Mouse (Mus musculus) limb, embryonic 12.5 days (tissue): ENCODE data around the gene Tubb4b. TPM values are rescaled to one million over a fixed set of nuclear protein-coding genes. Genes with fewer than 3 reads are reported as not detected.

ENCODE experiments used
- ATAC-seq: fragments of 200-750 bp; cut with Nextera tagmentation; 2 replicates; pipeline ENCODE4 v1.8.0; 2017; ENCODE audit warnings: low read depth, moderate TSS enrichment; ENCODE audit not compliant: insufficient number of reproducible peaks, insufficient read depth, low FRiP score, low TSS enrichment
- H3K27ac ChIP-seq: fragments of 300-500 bp; sonication (generic); 2 replicates; pipeline ENCODE4 v1.5.1; 2016; ENCODE audit warnings: mild to moderate bottlenecking, moderate library complexity
- H3K27me3 ChIP-seq: fragments of 300-500 bp; sonication (generic); 2 replicates; pipeline ENCODE4 v1.6.1; 2016; ENCODE audit warnings: mild to moderate bottlenecking, moderate library complexity
- H3K36me3 ChIP-seq: fragments of 300-500 bp; sonication (generic); 2 replicates; pipeline ENCODE4 v1.6.1; 2016; ENCODE audit warnings: mild to moderate bottlenecking, moderate library complexity
- H3K4me1 ChIP-seq: fragments of 300-500 bp; sonication (generic); replicated peaks from 2 replicates; pipeline ENCODE4 v1.6.1; 2016
- H3K4me2 ChIP-seq: fragments of 300-500 bp; sonication (generic); 2 replicates; pipeline ENCODE4 v1.6.1; 2016; ENCODE audit warnings: mild to moderate bottlenecking, moderate library complexity
- H3K4me3 ChIP-seq: fragments of 300-500 bp; sonication (generic); replicated peaks from 2 replicates; pipeline ENCODE4 v1.5.1; 2016; ENCODE audit warnings: mild to moderate bottlenecking
- H3K9ac ChIP-seq: fragments of 300-500 bp; sonication (generic); replicated peaks from 2 replicates; pipeline ENCODE4 v1.6.1; 2016; ENCODE audit warnings: mild to moderate bottlenecking, moderate library complexity
- H3K9me3 ChIP-seq: fragments of 300-500 bp; sonication (generic); 2 replicates; pipeline ENCODE4 v1.6.1; 2016; ENCODE audit warnings: mild to moderate bottlenecking, moderate library complexity
- WGBS: fragments of 180-500 bp; shearing (Covaris S2); methylation state at CpG from one replicate; pipeline ENCODE4 v1.1.7; 2016; 5-methylcytosine and 5-hydroxymethylcytosine counted together
- polyA plus RNA-seq: library from polyadenylated mRNA; unstranded; fragments of >200 nt; fragmentation: Nextera tagmentation; extraction: Ambion mirVana; gene quantifications from 2 replicates; pipeline ENCODE4 v1.2.1, GENCODE M21; 2016

Tubb4b gene
- polyA plus RNA-seq, 1 experiment from 2014 or later = 489 TPM

DNA sequence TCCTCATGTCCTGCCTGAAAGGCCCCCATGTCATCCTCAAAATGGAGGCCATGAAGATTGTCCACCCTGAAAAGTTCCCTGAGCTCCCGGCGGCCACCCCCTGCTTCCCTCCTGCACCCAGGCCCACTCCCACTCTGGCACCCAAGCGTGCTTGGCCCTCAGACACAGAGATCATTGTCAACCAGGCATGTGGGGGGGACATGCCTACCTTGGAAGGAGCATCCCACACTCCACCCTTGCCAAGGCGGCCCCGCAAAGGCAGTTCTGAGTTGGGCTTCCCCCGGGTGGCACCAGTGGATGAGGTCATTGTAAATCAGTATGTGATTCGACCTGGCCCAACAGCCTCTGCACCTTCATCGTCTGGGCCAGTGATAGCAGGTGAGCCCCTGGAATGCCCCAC lies 18.8 kb upstream of the Tubb4b start:
- Histone ChIP-seq H3K27ac (no peak overlapping the region), H3K4me2 (no peak overlapping the region), H3K9me3 (no peaks in the 10 kb centered on the region), H3K4me3 (no peak overlapping the region), H3K27me3 (peaks cover 48% of the 10 kb centered on the region), H3K4me1 (peaks cover 24% of the 10 kb centered on the region), H3K36me3 (peaks cover 29% of the 10 kb centered on the region; the same call in 1 of the 2 replicates), H3K9ac (no peak overlapping the region)
- ATAC-seq = no peak
- 78% methylated on average over 8 of the region's 8 CpGs for WGBS

DNA sequence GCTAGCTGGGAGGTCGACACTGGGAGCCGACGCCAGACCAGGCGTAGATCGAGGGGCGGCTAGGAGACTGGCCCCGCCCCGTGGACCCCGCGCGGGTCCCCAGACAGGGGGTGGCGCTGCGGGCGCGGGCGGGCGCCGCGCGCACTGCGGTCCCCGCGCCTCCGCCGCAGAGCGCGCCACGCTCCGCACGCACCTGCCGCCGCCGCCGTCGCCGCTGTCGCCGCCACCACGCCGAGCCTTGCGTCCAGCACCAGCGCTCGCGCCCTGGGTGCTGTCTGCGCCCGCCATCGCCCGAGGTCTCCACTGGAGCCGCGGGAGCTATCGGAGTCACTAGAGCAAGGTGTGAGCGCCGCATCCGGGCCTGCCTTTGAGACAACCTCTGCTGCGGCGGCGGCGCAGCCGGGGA lies 17.6 kb upstream of the Tubb4b start, which contains the start of the genes Rnf208 and Cysrt1:
Gene Rnf208 (plus strand): TSS at position 155 of the 406 bp plus-strand sequence.
Gene Cysrt1 (minus strand): TSS at position 352 of the 406 bp plus-strand sequence.
- Histone ChIP-seq H3K36me3 (peaks cover 17% of the 10 kb centered on the region; the same call in 1 of the 2 replicates), H3K9ac (peak within 1 kb of the TSS; percentile 67), H3K27ac (no peak within 1 kb of the TSS), H3K27me3 (peaks cover 56% of the 10 kb centered on the region), H3K4me1 (peaks cover 24% of the 10 kb centered on the region), H3K9me3 (no peaks in the 10 kb centered on the region), H3K4me3 (peak within 1 kb of the TSS; percentile 56), H3K4me2 (peak within 1 kb of the TSS; percentile 96)
- no peak for ATAC-seq
- WGBS = 0% methylated on average over 57 of the region's 59 CpGs

DNA sequence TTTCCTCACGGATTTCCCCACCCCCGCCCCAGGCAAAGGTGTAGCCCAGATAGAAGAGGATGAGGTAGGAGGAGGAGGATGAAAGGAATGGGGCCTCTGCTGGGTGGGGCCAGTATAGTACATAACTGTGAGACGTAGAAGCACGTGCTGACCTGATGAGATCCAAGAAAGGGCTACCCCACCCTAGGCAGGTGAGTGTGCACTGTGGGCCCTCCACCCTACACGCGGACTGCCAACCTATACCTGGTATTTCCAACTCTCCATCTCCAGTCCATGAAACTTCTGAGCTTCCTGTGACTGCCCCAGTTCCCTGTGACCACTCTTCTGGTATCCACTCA lies 16.9 kb upstream of the Tubb4b start:
- 14% methylated on average over 6 of the region's 6 CpGs for WGBS
- Histone ChIP-seq H3K4me1 (peaks cover 24% of the 10 kb centered on the region), H3K27ac (no peak overlapping the region), H3K4me3 (peak overlapping the region; percentile 56), H3K9me3 (no peaks in the 10 kb centered on the region), H3K9ac (0 out of 2 replicates have a peak overlapping the region, but pooled peaks have one; percentile 67), H3K4me2 (peak overlapping the region; percentile 96), H3K27me3 (peaks cover 59% of the 10 kb centered on the region), H3K36me3 (peaks cover 14% of the 10 kb centered on the region; the same call in 1 of the 2 replicates)
- peak; percentile 28; the same call in 1 of the 2 replicates for ATAC-seq

DNA sequence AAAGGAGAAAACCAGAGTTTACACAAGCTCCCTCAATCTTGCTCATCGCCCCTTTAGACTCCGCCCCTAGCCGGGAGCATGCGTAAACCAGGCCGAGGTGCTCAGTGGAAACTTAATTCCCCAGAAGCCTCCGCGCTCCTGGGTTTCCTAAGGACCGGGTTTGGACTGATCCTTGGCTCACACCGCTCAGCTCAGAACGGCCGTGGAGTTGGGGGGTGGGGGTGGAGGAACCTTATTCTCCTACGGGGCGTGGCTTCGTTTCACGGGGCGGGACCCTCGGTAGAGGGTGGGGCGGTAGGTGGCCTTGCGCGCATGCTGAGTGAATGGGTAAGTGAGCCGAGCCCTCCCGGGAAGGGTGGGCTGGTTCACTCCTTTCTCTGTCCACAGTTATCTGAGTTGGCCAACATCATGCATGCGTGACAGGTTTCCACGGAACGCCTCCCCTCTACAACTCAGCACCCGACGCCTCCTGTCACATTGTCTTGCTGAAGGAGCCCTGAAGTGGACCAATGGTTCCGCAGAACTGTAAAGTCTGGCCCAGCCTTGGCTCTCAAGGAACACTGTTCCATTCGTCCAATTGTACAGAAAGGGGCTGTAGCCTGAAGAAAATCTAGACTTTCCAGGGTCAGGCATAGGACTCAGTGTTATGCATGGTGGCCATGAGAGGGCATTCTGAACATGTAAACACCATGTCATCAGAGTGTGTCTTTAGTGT lies 16.4 kb upstream of the Tubb4b start:
- 2% methylated on average over 29 of the region's 29 CpGs for WGBS
- Histone ChIP-seq H3K27me3 (peaks cover 64% of the 10 kb centered on the region), H3K9ac (peak overlapping the region; percentile 38; the same call in 1 of the 2 replicates), H3K4me3 (peak overlapping the region; percentile 56), H3K27ac (no peak overlapping the region), H3K36me3 (peaks cover 8% of the 10 kb centered on the region; the same call in 1 of the 2 replicates), H3K9me3 (no peaks in the 10 kb centered on the region), H3K4me1 (peaks cover 24% of the 10 kb centered on the region), H3K4me2 (peak overlapping the region; percentile 96)
- peak; percentile 79 for ATAC-seq

DNA sequence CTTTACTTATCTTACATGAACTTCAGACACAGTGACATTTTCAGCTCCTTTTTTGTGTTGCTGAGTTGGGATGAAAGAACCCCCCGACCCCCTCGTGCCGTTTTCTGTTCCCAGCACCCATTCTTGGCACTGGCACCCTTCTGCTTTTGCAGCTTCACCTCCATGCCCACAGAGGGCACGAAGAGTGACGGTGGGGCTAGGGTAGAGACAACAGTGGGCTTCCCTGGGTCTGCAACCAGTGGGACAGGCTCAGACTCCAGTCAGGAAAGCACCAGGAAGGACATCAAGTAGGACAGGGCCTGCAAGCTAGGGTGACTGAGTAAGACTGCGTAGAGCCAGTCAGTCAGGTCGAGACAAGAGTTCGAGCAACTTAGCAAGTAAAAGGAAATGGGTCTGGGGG lies 15.8 kb upstream of the Tubb4b start:
- peak overlapping the region; percentile 38; the same call in 1 of the 2 replicates for H3K9ac ChIP-seq
- no peak for ATAC-seq
- H3K36me3 ChIP-seq = peaks cover 3% of the 10 kb centered on the region; the same call in 1 of the 2 replicates
- peaks cover 24% of the 10 kb centered on the region for H3K4me1 ChIP-seq
- H3K4me3 ChIP-seq = peak overlapping the region; percentile 56
- 52% methylated on average over 8 of the region's 8 CpGs for WGBS
- H3K27ac ChIP-seq = no peak overlapping the region
- peaks cover 66% of the 10 kb centered on the region for H3K27me3 ChIP-seq
- H3K9me3 ChIP-seq = no peaks in the 10 kb centered on the region
- peak overlapping the region; percentile 96 for H3K4me2 ChIP-seq

DNA sequence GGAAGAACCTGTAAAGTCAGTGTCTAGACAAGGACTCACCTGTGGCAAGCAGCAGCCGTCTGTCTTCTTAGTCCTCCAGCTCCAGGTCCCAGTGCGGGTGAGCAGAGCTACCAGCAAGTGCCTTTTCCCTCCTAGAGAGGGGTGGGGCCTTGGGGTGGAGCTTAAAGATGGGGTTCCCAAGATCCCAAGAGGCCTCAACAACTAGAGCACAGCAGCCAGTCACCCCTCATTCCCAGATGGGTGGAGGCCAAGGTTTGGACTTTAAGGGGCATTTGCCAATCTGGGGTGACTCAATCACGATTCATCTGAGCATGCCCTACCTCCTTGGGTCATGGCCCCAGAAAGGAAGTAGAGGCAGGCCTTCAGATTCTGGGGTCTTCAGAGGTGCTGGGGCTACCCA lies 15.3 kb upstream of the Tubb4b start:
- Histone ChIP-seq H3K27ac (no peak overlapping the region), H3K9ac (no peak overlapping the region), H3K4me3 (no peak overlapping the region), H3K9me3 (no peaks in the 10 kb centered on the region), H3K27me3 (peaks cover 67% of the 10 kb centered on the region), H3K4me2 (no peak overlapping the region), H3K4me1 (peaks cover 24% of the 10 kb centered on the region), H3K36me3 (no peaks in the 10 kb centered on the region)
- WGBS = 85% methylated on average over 3 of the region's 3 CpGs
- ATAC-seq = no peak

DNA sequence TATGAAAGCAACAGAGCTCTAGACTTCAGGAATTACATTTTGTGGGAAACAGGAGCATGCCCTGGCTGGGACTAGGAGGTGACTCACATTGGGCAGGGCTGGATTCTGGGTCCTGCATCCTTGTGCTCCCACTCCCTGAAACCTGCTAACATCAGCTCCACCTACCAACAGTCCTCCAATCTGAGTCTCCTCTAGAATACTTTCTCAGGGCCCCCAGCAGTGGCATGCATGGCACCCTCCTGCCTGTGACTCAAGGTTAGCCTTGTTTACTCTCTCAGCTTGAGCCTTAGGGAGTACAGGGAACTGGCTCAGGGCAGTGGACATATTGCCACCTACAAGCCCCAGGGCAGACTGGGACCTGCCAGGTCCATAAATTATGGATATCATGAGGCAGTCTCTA lies 13.6 kb upstream of the Tubb4b start:
- H3K4me2 ChIP-seq = no peak overlapping the region
- H3K27me3 ChIP-seq = peaks cover 70% of the 10 kb centered on the region
- no peak for ATAC-seq
- H3K27ac ChIP-seq = no peak overlapping the region
- H3K4me3 ChIP-seq = no peak overlapping the region
- no peaks in the 10 kb centered on the region for H3K36me3 ChIP-seq
- no peak overlapping the region for H3K9ac ChIP-seq
- H3K9me3 ChIP-seq = no peaks in the 10 kb centered on the region
- H3K4me1 ChIP-seq = peaks cover 24% of the 10 kb centered on the region

DNA sequence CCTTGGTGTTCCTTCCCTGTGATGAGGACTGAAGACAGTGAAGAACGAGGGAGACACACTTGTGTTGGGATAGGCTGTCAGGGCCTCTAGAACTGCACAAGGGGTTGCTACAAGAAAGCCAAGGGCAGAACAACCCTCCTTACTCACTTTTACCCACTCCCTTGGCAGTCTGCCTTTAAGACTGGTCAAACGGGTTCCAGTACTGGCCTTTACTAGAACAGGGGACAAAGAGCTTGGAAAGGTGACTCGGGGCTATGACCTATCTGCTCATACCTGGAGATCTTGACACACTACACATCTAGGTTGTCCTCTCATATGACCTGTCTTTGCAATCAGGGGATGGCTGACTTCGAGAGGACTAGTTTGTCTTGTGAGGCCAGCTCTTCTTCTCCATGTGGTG lies 13.0 kb upstream of the Tubb4b start:
- Histone ChIP-seq H3K4me2 (no peak overlapping the region), H3K27ac (no peak overlapping the region), H3K36me3 (no peaks in the 10 kb centered on the region), H3K9me3 (no peaks in the 10 kb centered on the region), H3K9ac (no peak overlapping the region), H3K27me3 (peaks cover 69% of the 10 kb centered on the region), H3K4me3 (no peak overlapping the region), H3K4me1 (peaks cover 21% of the 10 kb centered on the region)
- 63% methylated on average over 4 of the region's 4 CpGs for WGBS
- ATAC-seq = no peak

DNA sequence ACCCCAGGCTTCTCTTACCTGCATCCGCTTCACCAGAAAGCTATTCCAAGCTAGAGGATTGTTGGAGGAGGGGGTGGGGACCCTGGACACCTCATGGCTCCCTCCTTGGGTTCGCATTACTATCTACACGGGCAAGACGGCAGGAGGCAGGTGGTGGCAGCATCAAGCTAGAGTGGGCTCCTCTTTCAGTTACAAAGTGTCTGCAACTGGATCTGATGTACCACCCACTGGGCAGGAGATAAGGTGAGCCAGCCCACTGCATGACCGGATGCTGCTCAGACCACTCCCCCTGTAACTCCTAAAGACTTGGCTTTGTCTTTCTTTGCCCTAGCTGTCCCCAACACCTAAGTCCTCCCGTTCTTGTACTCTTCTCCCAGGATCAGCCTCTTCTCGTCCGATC lies 12.1 kb upstream of the Tubb4b start, which contains the start of gene Rnf224:
Gene Rnf224 (minus strand): TSS at position 174 of the 400 bp plus-strand sequence.
- H3K27me3 ChIP-seq = peaks cover 69% of the 10 kb centered on the region
- H3K36me3 ChIP-seq = no peaks in the 10 kb centered on the region
- WGBS = 38% methylated on average over 8 of the region's 8 CpGs
- H3K4me3 ChIP-seq = no peak within 1 kb of the TSS
- H3K9ac ChIP-seq = no peak within 1 kb of the TSS
- ATAC-seq = no peak
- H3K27ac ChIP-seq = no peak within 1 kb of the TSS
- peaks cover 13% of the 10 kb centered on the region for H3K4me1 ChIP-seq
- H3K9me3 ChIP-seq = no peaks in the 10 kb centered on the region
- H3K4me2 ChIP-seq = no peak within 1 kb of the TSS

DNA sequence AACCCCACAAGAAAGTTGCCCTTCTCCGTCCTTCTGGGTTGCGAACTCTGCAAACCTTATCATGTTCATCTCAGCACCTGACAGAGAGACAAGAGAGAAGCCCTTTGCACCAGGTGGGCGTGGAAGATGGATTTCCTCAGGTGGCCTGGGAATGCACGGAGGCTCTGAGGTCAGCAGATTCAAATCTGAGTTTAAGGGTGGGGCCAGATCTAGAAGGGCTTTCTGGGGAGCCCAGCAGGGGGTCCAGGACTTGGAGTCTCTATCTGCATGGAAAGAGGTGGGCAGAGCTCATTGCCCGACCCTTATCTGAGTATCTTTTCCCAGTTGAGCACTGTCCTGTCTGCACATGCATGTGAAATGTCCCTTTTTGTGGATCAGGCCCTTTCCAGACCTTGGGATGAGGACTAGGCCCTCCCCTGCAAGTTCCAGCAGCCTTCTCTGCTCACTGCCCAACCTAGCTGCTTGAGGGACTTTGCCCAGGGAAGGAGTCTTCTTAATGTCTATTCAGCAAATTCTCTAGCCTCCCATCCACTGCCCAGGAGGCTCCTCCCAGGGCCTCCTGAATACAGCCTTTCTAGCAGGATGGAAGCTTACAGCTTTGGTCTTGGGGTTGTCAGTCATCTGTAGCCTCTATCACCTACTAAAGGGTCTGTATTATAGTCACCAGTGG lies 10.2 kb upstream of the Tubb4b start:
- H3K4me3 ChIP-seq = no peak overlapping the region
- no peak for ATAC-seq
- H3K4me2 ChIP-seq = no peak overlapping the region
- H3K9me3 ChIP-seq = no peaks in the 10 kb centered on the region
- H3K36me3 ChIP-seq = no peaks in the 10 kb centered on the region
- WGBS = 72% methylated on average over 5 of the region's 5 CpGs
- no peak overlapping the region for H3K9ac ChIP-seq
- H3K27ac ChIP-seq = no peak overlapping the region
- H3K4me1 ChIP-seq = no peaks in the 10 kb centered on the region
- peaks cover 69% of the 10 kb centered on the region for H3K27me3 ChIP-seq

DNA sequence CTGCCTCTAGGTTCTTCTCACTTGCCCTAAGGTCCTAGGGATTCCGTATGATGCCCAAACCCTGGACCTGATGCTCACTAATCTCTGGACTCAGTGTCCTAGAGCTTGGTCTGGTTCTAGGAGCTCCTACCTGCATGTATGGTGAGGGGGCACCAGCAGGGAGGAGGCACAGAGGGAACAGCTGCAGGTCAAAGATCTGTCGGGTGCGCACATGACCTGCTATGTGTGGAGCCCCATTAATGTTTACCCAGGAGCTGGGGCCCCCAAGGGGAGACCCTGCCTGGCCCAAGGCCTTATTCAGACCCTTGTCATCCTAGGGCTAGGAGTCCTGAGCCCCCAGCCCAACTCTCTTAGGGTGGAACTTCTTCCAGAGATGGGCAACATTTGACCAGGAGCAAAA lies 9.5 kb upstream of the Tubb4b start, which contains the start of gene Slc34a3:
Gene Slc34a3 (minus strand): TSS at position 315 of the 400 bp plus-strand sequence.
- Histone ChIP-seq H3K4me2 (no peak within 1 kb of the TSS), H3K27ac (no peak within 1 kb of the TSS), H3K4me3 (no peak within 1 kb of the TSS), H3K4me1 (no peaks in the 10 kb centered on the region), H3K9me3 (no peaks in the 10 kb centered on the region), H3K27me3 (peaks cover 73% of the 10 kb centered on the region), H3K36me3 (no peaks in the 10 kb centered on the region), H3K9ac (no peak within 1 kb of the TSS)
- no peak for ATAC-seq
- 88% methylated on average over 3 of the region's 3 CpGs for WGBS
